Mouse (Mus musculus) adrenal gland, adult 8-10 months (tissue): Measurements from ENCODE around the gene Atg4c. TPM values are rescaled to one million over a fixed set of nuclear protein-coding genes. Genes with fewer than 3 reads are reported as not detected.

Experiments
- DNase-seq: peaks from one replicate; pipeline ENCODE4 v3.0.0; 2022
- total RNA-seq, 4 experiments: library from RNA; stranded (reverse); gene quantifications; 2 replicates each; pipeline ENCODE4 v1.2.4; 2022

Atg4c gene
- 10 to 100 TPM; 17.1 to 21.4 (median 19.4) TPM for total RNA-seq

GRCm38 (mm10) chr4:99193810-99194582, at the start of gene Atg4c:
TSS of gene Atg4c (plus strand) at chr4:99193934.
- peak; percentile 66 for DNase-seq

GRCm38 (mm10) chr4:99151434-99151833, 42.3 kb upstream of the Atg4c start:
- no peak for DNase-seq

GRCm38 (mm10) chr4:99151885-99152558, 41.7 kb upstream of the Atg4c start:
- DNase-seq: no peak

GRCm38 (mm10) chr4:99156641-99157307, 37.0 kb upstream of the Atg4c start:
- DNase-seq: no peak

GRCm38 (mm10) chr4:99158495-99158894, 35.2 kb upstream of the Atg4c start:
- peak; percentile 41 for DNase-seq

GRCm38 (mm10) chr4:99160414-99160813, 33.3 kb upstream of the Atg4c start:
- no peak for DNase-seq

GRCm38 (mm10) chr4:99160899-99161298, 32.8 kb upstream of the Atg4c start:
- no peak for DNase-seq

GRCm38 (mm10) chr4:99161457-99161971, 32.2 kb upstream of the Atg4c start:
- peak; percentile 62 for DNase-seq

- no peak for DNase-seq
Measured at GRCm38 (mm10) chr4:99163001-99163400, 30.7 kb upstream of the Atg4c start.

GRCm38 (mm10) chr4:99163547-99163946, 30.2 kb upstream of the Atg4c start:
- peak; percentile 40 for DNase-seq

- no peak for DNase-seq
Measured at GRCm38 (mm10) chr4:99168869-99169268, 24.9 kb upstream of the Atg4c start.

GRCm38 (mm10) chr4:99174265-99174664, 19.5 kb upstream of the Atg4c start:
- no peak for DNase-seq

GRCm38 (mm10) chr4:99176841-99177240, 16.9 kb upstream of the Atg4c start:
- no peak for DNase-seq

GRCm38 (mm10) chr4:99177255-99177654, 16.5 kb upstream of the Atg4c start:
- no peak for DNase-seq

GRCm38 (mm10) chr4:99178851-99179250, 14.9 kb upstream of the Atg4c start:
- DNase-seq: no peak

GRCm38 (mm10) chr4:99179446-99180120, 14.2 kb upstream of the Atg4c start:
- no peak for DNase-seq

- no peak for DNase-seq
Measured at GRCm38 (mm10) chr4:99180921-99181320, 12.8 kb upstream of the Atg4c start.

- no peak for DNase-seq
Measured at GRCm38 (mm10) chr4:99181739-99182419, 11.9 kb upstream of the Atg4c start.

- DNase-seq: no peak
Measured at GRCm38 (mm10) chr4:99182660-99183431, 10.9 kb upstream of the Atg4c start.

GRCm38 (mm10) chr4:99184678-99185077, 9.1 kb upstream of the Atg4c start:
- no peak for DNase-seq

GRCm38 (mm10) chr4:99185305-99185704, 8.4 kb upstream of the Atg4c start:
- DNase-seq: no peak
